Mouse (Mus musculus) spleen, adult 2 months (tissue): ENCODE measurements around the gene Ndufa12.

Source experiments
- CTCF ChIP-seq: fragments of 200-500 bp; IDR thresholded peaks from 2 replicates; pipeline ENCODE4 v1.5.1; 2011; ENCODE audit warnings: mild to moderate bottlenecking, inconsistent platforms; ENCODE audit not compliant: insufficient read depth, insufficient read length, insufficient replicate concordance; ENCODE audit errors: extremely low read depth
- POLR2A ChIP-seq: fragments of 200-500 bp; IDR thresholded peaks from 2 replicates; pipeline ENCODE4 v1.6.1; 2011; ENCODE audit warnings: low read depth, low read length, inconsistent platforms

GRCm38 (mm10) chr10:94260544-94260943, 62.0 kb downstream of the Ndufa12 start:
- TF ChIP-seq POLR2A (no peak), CTCF (no peak)
